Mouse (Mus musculus) heart, adult 18-20 months (tissue): ENCODE data around the gene Elmo1. TPM values are rescaled to one million over a fixed set of nuclear protein-coding genes. Genes with fewer than 3 reads are reported as not detected.
A peak's percentile ranks its signal among the peaks of the same experiment; 100 is the strongest.

Source experiments
- DNase-seq, 2 experiments: peaks; one replicate each; pipeline ENCODE4 v3.0.0; 2021 to 2022; ENCODE audit warnings: mixed read lengths in 1 of 2
- total RNA-seq, 2 experiments: library from RNA; stranded (reverse); gene quantifications; 2 replicates each; pipeline ENCODE4 v1.2.3; 2021

Elmo1 gene
- total RNA-seq, 2 experiments from 2014 or later, result 7.6 to 9.1 TPM

- no peak for DNase-seq
These were observed 179.8 kb downstream of the Elmo1 start for GRCm38 (mm10) chr13:20270148-20270547.

GRCm38 (mm10) chr13:20271799-20272198 is 181.4 kb downstream of the Elmo1 start:
- no peak for DNase-seq

- DNase-seq, result peak in 1 of 2 experiments; percentile 39
These were observed 182.2 kb downstream of the Elmo1 start for GRCm38 (mm10) chr13:20272562-20272961.

- no peak for DNase-seq
These were observed 189.5 kb downstream of the Elmo1 start for GRCm38 (mm10) chr13:20279889-20280288.

- no peak for DNase-seq
These were observed 193.5 kb downstream of the Elmo1 start for GRCm38 (mm10) chr13:20283891-20284290.

GRCm38 (mm10) chr13:20286680-20287079 is 196.3 kb downstream of the Elmo1 start:
- DNase-seq, result no peak

- DNase-seq, result peak; percentile 62 to 86
These were observed 198.0 kb downstream of the Elmo1 start for GRCm38 (mm10) chr13:20288393-20288792.

GRCm38 (mm10) chr13:20290412-20290811 is 200.0 kb downstream of the Elmo1 start:
- peak; percentile 67 to 70 for DNase-seq

- DNase-seq, result peak; percentile 67 to 76
These were observed 202.0 kb downstream of the Elmo1 start for GRCm38 (mm10) chr13:20292348-20292747.

- no peak for DNase-seq
These were observed 205.0 kb downstream of the Elmo1 start for GRCm38 (mm10) chr13:20295278-20295970.

GRCm38 (mm10) chr13:20297841-20298240 is 207.4 kb downstream of the Elmo1 start:
- DNase-seq, result peak; percentile 29 to 75

- DNase-seq, result peak; percentile 16 to 44
These were observed 209.0 kb downstream of the Elmo1 start for GRCm38 (mm10) chr13:20299424-20299823.

GRCm38 (mm10) chr13:20300052-20300564 is 209.7 kb downstream of the Elmo1 start:
- DNase-seq, result no peak

GRCm38 (mm10) chr13:20300626-20301025 is 210.2 kb downstream of the Elmo1 start:
- DNase-seq, result no peak

- DNase-seq, result no peak
These were observed 211.4 kb downstream of the Elmo1 start for GRCm38 (mm10) chr13:20301760-20302159.

GRCm38 (mm10) chr13:20305621-20306020 is 215.2 kb downstream of the Elmo1 start:
- DNase-seq, result no peak

- DNase-seq, result peak; percentile 33 to 40
These were observed 216.1 kb downstream of the Elmo1 start for GRCm38 (mm10) chr13:20306180-20307177.

GRCm38 (mm10) chr13:20307381-20307780 is 217.0 kb downstream of the Elmo1 start:
- no peak for DNase-seq

- DNase-seq, result peak; percentile 71 to 89
These were observed 221.2 kb downstream of the Elmo1 start for GRCm38 (mm10) chr13:20311612-20312011.

- no peak for DNase-seq
These were observed 222.9 kb downstream of the Elmo1 start for GRCm38 (mm10) chr13:20313345-20313744.

GRCm38 (mm10) chr13:20316139-20316538 is 225.7 kb downstream of the Elmo1 start:
- DNase-seq, result no peak

- no peak for DNase-seq
These were observed 228.3 kb downstream of the Elmo1 start for GRCm38 (mm10) chr13:20318615-20319219.
